Mouse (Mus musculus) central nervous system, embryonic 18 days (tissue): ENCODE data around the gene Pnpla6. TPM values are rescaled to one million over a fixed set of nuclear protein-coding genes. Genes with fewer than 3 reads are reported as not detected.

ENCODE experiments used
- polyA plus RNA-seq: library from polyadenylated mRNA; depleted of rRNA; stranded (reverse); fragments of >200 nt; gene quantifications from 2 replicates; pipeline ENCODE4 v1.2.3, GENCODE M21; 2012; rRNA removed

Gene Pnpla6
- 59.1 and 61.3 TPM in 2 replicates for polyA plus RNA-seq

DNA sequence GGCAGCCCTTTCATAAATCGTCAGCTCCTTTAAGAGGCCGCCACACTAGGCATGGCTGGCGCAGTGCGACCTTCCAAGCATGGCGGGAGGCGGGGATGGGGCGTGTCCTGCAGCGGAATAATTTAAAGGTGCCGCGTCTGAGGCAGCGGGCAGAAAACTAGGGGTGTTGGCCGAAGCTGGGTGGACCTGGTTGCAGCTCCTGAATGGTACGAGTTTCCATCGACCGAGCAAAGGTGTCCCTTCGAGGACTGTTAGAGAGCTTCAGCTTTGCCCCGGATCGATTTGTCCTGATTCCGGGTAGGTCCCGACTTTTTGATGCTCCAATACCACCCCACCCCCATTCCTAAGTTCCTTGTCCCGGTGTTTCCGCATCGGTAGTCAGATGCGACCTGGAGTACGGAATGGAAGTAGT, at the start of gene Pnpla6:
TSS of gene Pnpla6 (plus strand) at position 125 of the 412 bp plus-strand sequence.

DNA sequence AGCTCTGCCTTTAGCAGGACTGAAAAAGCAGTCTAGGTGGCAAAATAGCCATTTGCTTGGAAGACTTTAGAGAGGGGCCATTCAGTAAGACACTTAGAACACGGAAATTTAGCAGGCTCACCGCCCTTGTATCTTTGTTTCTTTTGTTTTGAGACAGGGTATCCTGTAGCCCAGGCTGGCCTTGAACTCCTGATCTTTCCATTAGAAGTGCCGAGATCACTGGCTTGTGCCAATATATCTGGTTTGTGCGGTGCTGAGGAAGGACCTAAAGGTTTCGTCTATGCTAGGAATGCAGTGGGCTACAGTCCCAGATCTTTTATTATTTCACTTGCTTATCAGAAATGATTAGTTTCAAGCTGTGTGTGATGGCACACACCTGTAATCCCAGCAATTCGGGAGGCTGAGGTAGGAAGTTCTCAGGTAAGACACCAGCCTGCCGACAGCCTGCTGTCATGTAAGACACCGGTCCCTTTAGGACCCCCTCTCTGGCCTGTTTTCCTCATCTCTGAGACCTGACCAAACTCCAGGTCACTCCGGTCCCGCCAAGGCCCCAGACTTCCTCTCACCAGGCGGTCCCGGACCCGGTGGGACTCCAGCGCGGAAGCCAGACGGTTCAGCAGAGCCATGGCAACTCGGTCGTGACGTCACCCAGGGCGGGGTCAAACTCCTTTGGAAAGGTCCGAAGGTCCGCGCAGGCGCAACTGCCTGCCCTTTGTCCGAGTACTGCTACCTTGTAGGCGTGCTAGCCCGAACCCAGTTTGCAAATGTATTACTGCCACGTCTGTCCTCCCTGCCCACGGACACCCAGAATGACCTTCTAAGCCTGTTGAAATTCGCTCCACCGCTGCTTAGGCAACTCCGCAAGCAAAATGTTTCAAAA, 47.9 kb upstream of the Pnpla6 start, which contains the start of gene Pex11g:
TSS of gene Pex11g (minus strand) at position 675 of the 880 bp plus-strand sequence.

DNA sequence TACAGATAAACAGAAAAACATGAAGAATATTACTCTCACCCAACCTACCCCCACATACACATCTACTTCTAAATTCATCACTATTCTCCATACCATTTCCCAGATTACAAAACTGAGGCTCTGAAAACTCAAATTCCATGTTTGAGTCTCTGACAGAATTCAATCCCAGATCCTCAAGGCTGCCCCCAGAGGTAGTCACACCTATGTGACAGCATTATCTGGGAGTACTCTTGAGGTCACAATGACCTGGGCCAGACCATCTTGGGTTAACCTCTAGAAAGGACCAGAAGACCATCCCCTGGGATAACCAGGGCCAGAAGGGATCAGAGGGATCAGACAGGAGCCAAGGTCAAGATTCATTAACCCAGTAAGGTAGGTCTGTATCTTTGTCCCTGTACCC, 44.6 kb upstream of the Pnpla6 start, which contains the start of gene Tex45:
TSS of gene Tex45 (plus strand) at position 301 of the 400 bp plus-strand sequence.

DNA sequence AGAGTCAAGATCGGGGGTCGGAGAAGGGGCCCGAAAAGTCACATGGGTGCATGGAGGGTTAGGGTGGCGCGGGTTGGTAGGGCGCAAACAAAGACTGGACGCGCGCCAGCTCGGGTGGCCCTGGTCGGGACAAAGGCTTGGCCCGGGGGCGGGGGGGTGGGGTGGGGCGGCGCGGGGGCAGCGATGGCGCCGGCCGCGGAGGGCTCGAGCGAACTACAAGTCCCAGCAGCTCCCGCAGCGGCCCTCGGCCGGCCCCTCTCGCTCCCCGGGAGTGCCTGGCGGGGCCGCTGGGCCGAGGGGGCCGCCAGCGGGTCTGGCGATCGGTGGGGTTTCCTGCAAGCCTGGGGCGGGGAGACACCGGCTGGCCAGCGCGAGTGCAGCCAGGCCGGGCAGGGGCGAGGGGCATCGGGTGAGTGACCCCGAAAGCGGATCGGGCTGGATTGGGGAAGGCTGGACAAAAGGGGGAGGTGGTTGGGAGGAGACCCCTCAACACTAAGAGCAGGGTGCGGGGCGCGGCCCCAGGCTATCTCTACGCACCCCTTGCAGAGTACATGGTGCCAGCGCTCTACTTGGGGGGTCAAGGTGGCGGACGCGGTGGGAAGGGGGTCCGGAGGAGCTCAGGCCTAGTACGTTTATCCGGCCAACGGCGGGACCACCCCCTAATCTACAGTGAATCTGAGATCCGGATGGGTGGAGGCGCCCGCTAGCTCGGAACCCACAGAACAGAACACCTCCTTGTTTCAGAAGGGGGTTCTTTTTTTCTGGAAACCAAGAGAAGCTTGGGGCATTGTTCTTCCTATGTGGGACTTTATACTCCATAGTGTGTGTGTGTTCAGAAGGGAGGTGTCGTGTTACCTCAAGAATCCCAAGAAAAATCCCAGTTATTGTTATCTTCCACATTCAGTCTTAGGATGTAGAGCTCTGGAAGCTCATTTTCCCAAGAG, 22.0 kb upstream of the Pnpla6 start, which contains the start of gene Zfp358:
TSS of gene Zfp358 (plus strand) at position 238 of the 944 bp plus-strand sequence.

DNA sequence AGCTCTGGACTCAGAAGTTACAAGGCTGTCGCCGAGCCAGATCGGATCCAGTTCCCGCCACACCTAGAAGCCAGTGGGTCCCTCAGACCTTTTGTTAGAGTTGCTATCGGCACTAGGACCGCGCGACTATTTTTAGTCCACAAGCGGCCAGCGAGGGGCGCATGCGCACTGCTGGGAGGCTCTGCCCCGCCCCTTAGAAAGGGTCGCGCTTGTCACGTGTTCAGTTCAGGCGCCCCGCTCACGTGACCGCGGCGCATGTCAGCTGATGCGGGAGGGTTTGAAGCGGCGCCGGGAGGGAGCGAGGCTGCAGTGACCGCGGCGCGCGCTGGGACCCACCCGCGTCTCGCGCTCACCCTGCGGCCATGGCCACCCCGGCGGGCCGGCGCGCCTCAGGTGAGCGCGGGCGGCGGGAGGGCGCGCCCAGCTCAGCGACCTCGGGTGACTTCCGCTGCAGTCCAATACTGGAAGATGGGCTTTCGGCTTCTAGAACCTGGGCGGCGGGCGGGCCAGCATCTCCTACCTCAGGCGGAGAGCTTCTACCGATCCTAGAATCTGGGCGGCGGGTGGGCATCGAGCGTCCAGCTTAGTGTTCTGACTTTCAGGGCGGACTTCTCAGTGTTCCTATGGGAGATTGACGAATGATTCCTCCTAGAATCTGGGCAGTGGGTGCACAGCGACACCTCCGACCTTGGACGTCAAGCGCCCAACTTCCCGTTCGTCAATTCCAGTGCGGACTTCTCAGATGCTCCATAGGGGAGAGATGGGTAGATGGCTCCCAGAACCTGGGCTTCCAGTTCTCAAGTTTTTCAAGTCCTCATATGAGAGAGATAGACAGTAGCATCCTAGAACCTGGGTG, 14.7 kb upstream of the Pnpla6 start, which contains the start of gene Mcoln1:
TSS of gene Mcoln1 (plus strand) at position 223 of the 856 bp plus-strand sequence.

DNA sequence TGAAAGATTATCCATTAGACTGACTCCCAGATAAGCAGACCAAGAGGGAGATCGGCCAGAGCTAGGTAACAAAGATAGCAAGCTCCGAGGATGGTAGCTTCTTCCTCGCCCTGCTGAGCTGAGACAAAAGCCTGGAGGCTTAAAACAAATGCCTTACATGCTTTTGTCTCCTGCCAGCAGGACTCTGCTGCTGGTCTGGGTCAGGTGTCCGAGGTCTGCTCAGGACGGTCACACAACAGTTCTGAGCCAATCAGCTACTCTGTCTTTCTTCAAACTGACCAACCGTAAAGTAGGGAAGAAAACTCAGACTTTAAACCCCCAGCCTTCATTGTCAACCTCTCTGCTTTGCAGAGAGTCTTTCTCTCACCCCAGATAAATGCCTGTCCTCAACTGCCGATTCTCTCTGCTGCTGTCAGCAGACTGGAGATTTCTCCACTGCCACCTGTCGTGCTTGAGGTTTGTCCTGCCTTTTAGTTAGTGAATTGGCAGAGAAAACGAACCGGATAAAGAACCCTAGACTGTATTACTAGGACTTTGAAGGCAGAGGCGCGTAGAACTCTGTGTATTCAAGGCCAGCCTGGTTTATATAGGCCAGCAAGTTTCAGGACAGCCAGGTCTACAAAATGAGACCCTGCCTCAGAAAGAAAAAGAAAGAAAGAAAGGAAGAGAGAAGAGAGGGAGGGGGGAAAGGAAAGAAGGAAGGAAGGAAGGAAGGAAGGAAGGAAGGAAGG, 52.6 kb downstream of the Pnpla6 start, which contains the start of gene C330021F23Rik:
TSS of gene C330021F23Rik (plus strand) at position 350 of the 731 bp plus-strand sequence.

DNA sequence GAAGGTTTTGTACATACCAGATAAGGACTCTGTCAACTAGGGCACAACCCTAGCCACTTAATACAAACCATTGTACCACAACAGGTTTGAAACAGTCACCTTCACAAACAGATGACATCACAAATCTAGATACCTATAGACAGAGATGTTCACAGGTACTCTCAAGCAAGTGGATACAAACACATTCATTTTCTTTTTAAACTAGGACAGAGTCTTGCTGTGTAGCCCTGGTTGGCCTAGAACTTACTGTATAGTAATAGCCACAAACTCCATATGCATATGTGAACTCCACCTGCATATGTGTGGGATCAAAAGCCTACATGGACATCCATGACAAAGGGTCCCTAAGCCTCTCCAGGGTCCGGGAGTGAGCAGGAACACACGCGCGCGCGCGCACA, 71.8 kb downstream of the Pnpla6 start, which contains the start of gene Camsap3:
TSS of gene Camsap3 (plus strand) at position 301 of the 398 bp plus-strand sequence.

Other genes starting within 250 kb of the Pnpla6 start
- gene Insr, start 235.8 kb upstream of the Pnpla6 start, polyA plus RNA-seq, result 16.6 and 18.2 TPM in 2 replicates
- gene A430078G23Rik, start 162.0 kb upstream of the Pnpla6 start, polyA plus RNA-seq, result 0.03 and 0.09 TPM in 2 replicates
- 27.8 and 29.3 TPM in 2 replicates for gene Arhgef18, start 122.4 kb upstream of the Pnpla6 start, polyA plus RNA-seq
- 2.4 and 2.9 TPM in 2 replicates for gene Pex11g, start 47.7 kb upstream of the Pnpla6 start, polyA plus RNA-seq
- 0.58 and 0.62 TPM in 2 replicates for gene Tex45, start 44.5 kb upstream of the Pnpla6 start, polyA plus RNA-seq
- 74.2 and 92.5 TPM in 2 replicates for gene Zfp358, start 22.2 kb upstream of the Pnpla6 start, polyA plus RNA-seq
- 236 and 248 TPM in 2 replicates for gene Mcoln1, start 14.9 kb upstream of the Pnpla6 start, polyA plus RNA-seq
- 0.26 and 0.55 TPM in 2 replicates for gene C330021F23Rik, start 52.6 kb downstream of the Pnpla6 start, polyA plus RNA-seq
- 72.3 and 75.4 TPM in 2 replicates for gene Camsap3, start 71.9 kb downstream of the Pnpla6 start, polyA plus RNA-seq
- 63.3 and 64.9 TPM in 2 replicates for gene Xab2, start 105.9 kb downstream of the Pnpla6 start, polyA plus RNA-seq
- gene Pet100, start 106.2 kb downstream of the Pnpla6 start, polyA plus RNA-seq, result 49.0 and 56.9 TPM in 2 replicates
- 1.1 and 17.6 TPM in 2 replicates for gene Pcp2, start 110.2 kb downstream of the Pnpla6 start, polyA plus RNA-seq
- 209 and 221 TPM in 2 replicates for gene Stxbp2, start 115.6 kb downstream of the Pnpla6 start, polyA plus RNA-seq
- gene Retn, start 140.4 kb downstream of the Pnpla6 start, polyA plus RNA-seq, result 0.95 and 1.3 TPM in 2 replicates
- gene Mcemp1, start 150.4 kb downstream of the Pnpla6 start, polyA plus RNA-seq, result 0.27 and 0.28 TPM in 2 replicates
- gene Fcor, start 157.0 kb downstream of the Pnpla6 start, polyA plus RNA-seq, result 11.2 and 13.3 TPM in 2 replicates
- gene Trappc5, start 160.9 kb downstream of the Pnpla6 start, polyA plus RNA-seq, result 61.4 and 63.1 TPM in 2 replicates
- 0.03 TPM in 1 of 2 replicates, not detected in the other for gene Fcer2a, start 178.8 kb downstream of the Pnpla6 start, polyA plus RNA-seq
- not detected in 2 replicates for gene Clec4g, start 205.3 kb downstream of the Pnpla6 start, polyA plus RNA-seq
- 0.03 TPM in 1 of 2 replicates, not detected in the other for gene Cd209a, start 233.6 kb downstream of the Pnpla6 start, polyA plus RNA-seq